Mouse (Mus musculus) ZHBTc4 (cell line): Measurements from ENCODE around the gene Atp13a2.

Source experiments
- DNase-seq: peaks from one replicate; pipeline ENCODE4 v3.0.0-alpha.2; 2011; ENCODE audit warnings: low read depth, low spot score

Gene Atp13a2

GRCm38 (mm10) chr4:140993846-140994245 is 7.2 kb downstream of the Atp13a2 start:
- DNase-seq, result no peak

- DNase-seq, result no peak
These were observed 9.1 kb downstream of the Atp13a2 start for GRCm38 (mm10) chr4:140995811-140996210.

- DNase-seq, result no peak
These were observed 10.1 kb downstream of the Atp13a2 start for GRCm38 (mm10) chr4:140996812-140997211.

- peak; percentile 71 for DNase-seq
These were observed 19.3 kb downstream of the Atp13a2 start for GRCm38 (mm10) chr4:141005983-141006382.

GRCm38 (mm10) chr4:141008028-141008427 is 21.4 kb downstream of the Atp13a2 start:
- DNase-seq, result no peak

- no peak for DNase-seq
These were observed 23.4 kb downstream of the Atp13a2 start, which contains the start of gene Mfap2 for GRCm38 (mm10) chr4:141010118-141010517. Gene Mfap2, plus strand, starts transcription at chr4:141010418.

DNA sequence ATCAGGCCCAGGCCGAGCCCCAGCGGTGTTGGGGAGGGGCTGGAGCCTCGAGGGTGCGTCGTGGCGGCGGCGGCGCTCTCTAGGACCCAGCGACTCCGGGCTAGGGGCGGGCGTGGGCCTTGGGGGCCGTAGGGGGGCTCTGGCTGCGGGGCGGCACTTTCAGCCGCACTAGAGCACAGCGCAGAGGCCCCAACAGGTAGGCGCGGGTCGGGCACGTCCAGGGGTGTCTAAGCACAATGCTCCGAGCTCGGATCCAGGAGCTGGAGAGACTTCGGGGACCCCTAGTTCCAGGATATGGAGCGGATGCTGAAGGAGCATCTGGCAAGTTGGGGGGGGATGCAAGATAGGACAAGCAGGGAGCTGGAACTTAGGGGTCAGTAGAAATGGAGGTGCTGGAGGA is 23.9 kb downstream of the Atp13a2 start:
- DNase-seq, result no peak

DNA sequence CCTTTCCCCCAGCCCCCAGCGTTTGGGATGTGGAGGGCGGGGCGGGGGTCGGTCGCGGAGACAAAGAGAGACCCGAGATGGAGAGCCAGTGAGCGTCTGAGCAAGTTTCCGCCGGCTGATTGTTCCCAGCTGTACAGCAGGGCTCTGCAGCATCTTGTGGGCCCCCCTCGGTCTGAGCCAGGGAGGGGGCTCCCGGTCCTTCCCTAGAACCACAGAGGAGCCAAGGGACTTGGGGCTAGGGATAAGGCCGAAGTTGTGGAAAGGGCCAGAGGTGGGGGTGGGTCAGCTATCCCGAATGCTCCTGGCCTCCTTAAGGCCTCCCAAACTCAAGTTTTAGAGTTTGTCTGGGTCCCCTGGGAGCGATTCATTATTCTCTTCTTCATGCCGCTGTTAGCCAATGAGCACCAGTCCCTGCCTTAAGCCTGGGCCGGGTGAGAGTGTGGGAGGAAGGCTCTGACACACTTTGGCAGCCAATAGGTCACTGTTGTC is 24.3 kb downstream of the Atp13a2 start:
- no peak for DNase-seq

DNA sequence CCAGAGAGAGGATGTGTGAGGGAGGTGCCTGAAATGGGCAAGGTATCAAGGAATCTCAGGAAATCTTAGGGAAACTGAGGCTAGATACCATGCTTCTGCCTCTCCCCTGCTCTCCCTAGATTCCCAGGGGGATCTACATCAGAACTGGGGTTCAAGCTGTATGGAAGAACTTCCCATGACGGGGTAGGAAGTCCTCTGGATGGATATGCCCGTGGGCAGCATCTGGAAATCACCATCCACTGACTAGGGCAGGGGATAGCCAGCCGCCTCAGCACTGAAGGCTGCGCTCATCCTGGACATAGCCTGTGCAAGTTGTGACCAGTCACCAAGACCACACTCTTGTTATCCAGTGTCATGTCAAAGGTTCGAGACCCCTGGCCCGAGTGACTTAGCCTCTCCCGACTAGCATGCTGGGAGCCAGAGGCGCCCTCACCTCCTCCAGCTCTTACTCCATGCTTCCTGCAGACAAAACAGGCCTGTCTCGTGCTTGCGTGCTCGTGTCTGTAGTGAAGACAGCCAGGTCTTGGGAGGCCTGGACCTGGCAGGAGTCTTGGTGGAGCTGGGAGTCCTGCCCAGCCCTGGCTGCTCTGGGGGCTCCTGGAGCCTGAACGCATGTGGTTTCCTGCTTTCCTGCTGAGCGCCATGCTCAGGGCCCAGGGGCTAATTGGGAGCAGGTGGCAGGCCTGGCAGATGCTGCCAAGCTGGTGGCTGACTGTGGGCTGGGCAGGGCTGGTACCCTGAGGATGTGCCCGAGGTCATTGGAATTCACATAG is 25.1 kb downstream of the Atp13a2 start:
- DNase-seq, result no peak

DNA sequence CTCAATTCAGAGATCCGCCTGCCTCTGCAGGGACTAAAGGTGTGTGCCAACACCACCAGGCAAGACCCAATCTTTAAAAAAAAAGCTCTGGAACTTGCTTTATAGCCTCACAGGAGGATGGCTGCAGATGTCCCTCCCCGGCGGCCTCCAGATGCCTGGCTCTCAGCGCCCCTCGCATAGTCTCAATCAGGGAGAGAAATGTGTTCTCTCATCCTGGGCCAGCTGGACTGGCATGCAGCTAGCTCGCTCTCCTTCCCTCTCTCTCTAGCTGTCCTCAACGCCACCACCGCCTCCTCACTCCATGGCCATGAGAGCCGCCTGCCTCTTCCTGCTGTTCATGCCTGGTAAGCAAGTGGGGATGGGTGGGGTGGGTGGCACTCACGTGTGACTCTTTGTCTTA is 25.9 kb downstream of the Atp13a2 start:
- DNase-seq, result peak; percentile 38

GRCm38 (mm10) chr4:141014114-141014513 is 27.4 kb downstream of the Atp13a2 start:
- no peak for DNase-seq

GRCm38 (mm10) chr4:141014856-141015255 is 28.2 kb downstream of the Atp13a2 start:
- DNase-seq, result no peak

GRCm38 (mm10) chr4:141015356-141015755 is 28.7 kb downstream of the Atp13a2 start:
- no peak for DNase-seq

DNA sequence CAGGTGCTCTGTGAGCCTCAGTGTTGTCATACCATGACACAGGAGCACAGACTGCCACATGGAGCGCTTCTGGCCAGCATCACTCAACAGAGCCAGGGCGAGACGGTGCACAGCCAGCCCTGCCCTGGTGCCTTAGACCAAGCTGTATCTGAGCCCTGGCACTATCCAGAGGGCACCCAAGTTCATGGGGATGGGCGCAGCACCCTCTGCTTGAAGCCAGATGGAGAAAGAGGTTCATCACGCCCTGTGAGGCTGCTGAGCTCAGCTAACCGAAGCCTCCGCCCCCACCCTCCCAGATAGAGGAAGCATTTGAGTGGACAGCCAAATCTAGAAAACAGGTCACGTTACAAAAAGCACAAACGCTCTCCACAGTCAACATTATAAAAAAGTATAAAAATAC is 29.6 kb downstream of the Atp13a2 start:
- no peak for DNase-seq

- DNase-seq, result peak; percentile 63
These were observed 31.2 kb downstream of the Atp13a2 start for GRCm38 (mm10) chr4:141017657-141018436.

DNA sequence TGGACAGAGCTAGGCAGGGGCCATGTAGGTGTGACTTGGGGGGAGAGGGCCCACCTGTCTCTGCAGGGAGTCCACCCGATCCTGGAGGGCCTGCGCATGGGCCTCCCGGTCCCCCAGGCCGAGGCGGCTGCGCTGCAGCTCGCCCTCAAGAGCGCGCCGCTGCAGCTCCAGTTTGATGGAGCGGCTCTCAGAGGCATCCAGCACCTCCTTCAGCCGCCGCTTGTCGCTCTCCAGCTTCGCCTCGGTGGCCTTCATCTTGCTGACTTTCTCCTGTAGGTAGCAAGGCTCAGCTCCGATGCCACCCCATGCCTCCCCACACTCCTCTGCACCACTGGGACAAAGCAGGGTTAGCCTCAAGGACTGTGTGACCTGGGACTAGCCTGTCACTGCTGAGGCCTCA is 33.5 kb downstream of the Atp13a2 start:
- DNase-seq, result no peak

DNA sequence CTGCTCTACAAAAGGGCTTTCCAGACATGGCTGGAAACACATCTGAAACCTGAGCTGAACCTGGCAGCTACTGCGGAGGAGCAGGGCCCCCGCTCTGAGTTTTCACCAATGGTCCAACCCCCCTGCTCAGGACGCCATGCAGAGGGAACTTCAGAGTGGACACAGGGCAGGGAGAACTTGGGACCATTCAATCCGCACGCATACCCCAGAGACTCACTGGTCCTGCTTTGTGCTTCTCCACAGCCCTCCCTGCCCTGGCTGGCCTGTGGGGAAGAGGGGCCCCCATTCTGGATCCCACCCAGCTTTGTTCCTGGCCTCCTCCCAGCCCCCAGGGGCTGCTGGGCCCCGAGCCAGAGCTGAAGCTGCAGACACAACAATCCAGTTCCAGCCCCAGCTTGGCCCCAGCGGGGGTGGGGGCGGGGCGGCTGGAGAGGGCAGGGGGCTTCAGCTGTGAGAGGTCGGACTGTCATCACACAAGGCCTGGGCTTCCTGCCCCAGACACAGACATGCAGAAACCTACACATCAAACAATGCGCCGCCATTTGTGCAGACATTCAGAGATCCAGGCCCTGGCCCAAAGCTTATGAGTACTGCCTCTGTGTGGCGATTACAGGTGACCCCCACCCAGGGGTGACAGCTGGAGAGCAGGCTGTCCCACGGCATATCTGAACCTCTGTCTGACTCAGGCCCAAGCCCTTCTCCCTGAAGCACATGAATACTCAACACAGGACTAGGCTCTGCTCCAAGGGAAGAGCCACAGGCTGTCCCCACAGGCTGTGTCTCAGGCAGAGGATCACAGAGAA is 34.3 kb downstream of the Atp13a2 start:
- DNase-seq, result no peak

- DNase-seq, result no peak
These were observed 34.9 kb downstream of the Atp13a2 start for GRCm38 (mm10) chr4:141021614-141021929.

DNA sequence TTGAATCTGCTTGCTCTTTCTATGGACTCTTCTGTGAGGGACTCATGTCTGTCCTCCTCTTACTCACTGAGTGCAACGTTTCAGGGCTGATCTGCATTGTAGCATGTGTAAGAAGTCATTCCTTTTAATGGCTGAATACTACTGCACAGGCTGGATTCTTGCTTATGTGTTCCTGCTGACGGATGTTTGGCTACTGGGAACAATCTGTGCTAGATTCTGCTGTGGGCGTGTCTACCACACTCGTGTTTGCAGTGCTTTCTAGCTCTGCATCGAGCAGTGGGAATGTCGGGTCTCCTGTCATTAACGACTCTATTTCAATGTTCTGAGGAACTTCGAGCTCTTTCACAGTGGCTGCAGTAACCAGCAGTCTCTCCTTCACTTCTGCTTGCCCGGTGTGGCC is 37.4 kb downstream of the Atp13a2 start:
- no peak for DNase-seq

- peak; percentile 62 for DNase-seq
These were observed 38.3 kb downstream of the Atp13a2 start for GRCm38 (mm10) chr4:141024992-141025391.

GRCm38 (mm10) chr4:141030541-141031206 is 44.0 kb downstream of the Atp13a2 start:
- DNase-seq, result no peak
